Mouse (Mus musculus) forebrain, embryonic 15.5 days (tissue): ENCODE results near the gene Irx3. TPM values are rescaled to one million over a fixed set of nuclear protein-coding genes. Genes with fewer than 3 reads are reported as not detected.

Experiments
- ATAC-seq: fragments of 200-750 bp; cut with Nextera tagmentation; replicated peaks from 2 replicates; pipeline ENCODE4 v1.8.0; 2017; ENCODE audit warnings: mild to moderate bottlenecking, moderate TSS enrichment, moderate library complexity
- H3K27ac ChIP-seq: fragments of 300-500 bp; sonication (generic); replicated peaks from 2 replicates; pipeline ENCODE4 v1.5.1; 2015; ENCODE audit warnings: mild to moderate bottlenecking, inconsistent platforms
- H3K27me3 ChIP-seq: fragments of 300-500 bp; sonication (generic); 2 replicates; pipeline ENCODE4 v1.6.1; 2015; ENCODE audit warnings: inconsistent platforms
- H3K36me3 ChIP-seq: fragments of 300-500 bp; sonication (generic); 2 replicates; pipeline ENCODE4 v1.6.1; 2015; ENCODE audit warnings: mild to moderate bottlenecking, inconsistent platforms
- H3K4me1 ChIP-seq: fragments of 300-500 bp; sonication (generic); 2 replicates; pipeline ENCODE4 v1.6.1; 2015; ENCODE audit warnings: inconsistent platforms
- H3K4me2 ChIP-seq: fragments of 300-500 bp; sonication (generic); replicated peaks from 2 replicates; pipeline ENCODE4 v1.6.1; 2015; ENCODE audit warnings: mild to moderate bottlenecking, inconsistent platforms
- H3K4me3 ChIP-seq: fragments of 300-500 bp; sonication (generic); 2 replicates; pipeline ENCODE4 v1.5.1; 2015; ENCODE audit warnings: mild to moderate bottlenecking, inconsistent platforms
- H3K9ac ChIP-seq: fragments of 300-500 bp; sonication (generic); replicated peaks from 2 replicates; pipeline ENCODE4 v1.6.1; 2015; ENCODE audit warnings: mild to moderate bottlenecking, inconsistent platforms
- H3K9me3 ChIP-seq: fragments of 300-500 bp; sonication (generic); 2 replicates; pipeline ENCODE4 v1.6.1; 2016; ENCODE audit warnings: inconsistent platforms
- WGBS: fragments of 180-500 bp; shearing (Covaris S2); methylation state at CpG from one replicate; pipeline ENCODE4 v1.1.7; 2015; ENCODE audit warnings: mixed read lengths; 5-methylcytosine and 5-hydroxymethylcytosine counted together
- polyA plus RNA-seq: library from polyadenylated mRNA; unstranded; fragments of >200 nt; fragmentation: Nextera tagmentation; extraction: Ambion mirVana; gene quantifications from 2 replicates; pipeline ENCODE4 v1.2.1, GENCODE M21; 2015

Gene Irx3
- polyA plus RNA-seq, 1 experiment from 2014 or later: 1.6 TPM

GRCm38 (mm10) chr8:91799681-91800522, 2.0 kb downstream of the Irx3 start:
- under 1% methylated on average over 89 of the region's 89 CpGs for WGBS
- Histone ChIP-seq H3K9me3 (no peaks in the 10 kb centered on the region), H3K9ac (peak overlapping the region; percentile 30; the same call in 1 of the 2 replicates), H3K27ac (no peak overlapping the region), H3K27me3 (peaks cover 96% of the 10 kb centered on the region), H3K4me1 (peaks cover 38% of the 10 kb centered on the region), H3K4me3 (peak overlapping the region; percentile 45), H3K4me2 (peak overlapping the region; percentile 67), H3K36me3 (no peaks in the 10 kb centered on the region)
- ATAC-seq: no peak

- Histone ChIP-seq H3K4me3 (0 out of 2 replicates have a peak overlapping the region, but pooled peaks have one; percentile 45), H3K9ac (no peak overlapping the region), H3K27me3 (peaks cover 93% of the 10 kb centered on the region), H3K4me1 (peaks cover 38% of the 10 kb centered on the region), H3K9me3 (no peaks in the 10 kb centered on the region), H3K4me2 (no peak overlapping the region; the same call in 1 of the 2 replicates), H3K36me3 (no peaks in the 10 kb centered on the region), H3K27ac (no peak overlapping the region)
- WGBS: 18% methylated on average over 16 of the region's 16 CpGs
- ATAC-seq: no peak
Observed at GRCm38 (mm10) chr8:91799016-91799581, 2.8 kb downstream of the Irx3 start.

- WGBS: under 1% methylated on average over 35 of the region's 35 CpGs
- H3K9ac ChIP-seq: no peak overlapping the region
- no peak overlapping the region for H3K27ac ChIP-seq
Observed at GRCm38 (mm10) chr8:91797626-91798271, 4.1 kb downstream of the Irx3 start.

GRCm38 (mm10) chr8:91793846-91794245, 8.0 kb downstream of the Irx3 start:
- ATAC-seq: peak; percentile 43; the same call in 1 of the 2 replicates
- peaks cover 41% of the 10 kb centered on the region for H3K27me3 ChIP-seq
- WGBS: 10% methylated on average over 6 of the region's 6 CpGs

More at GRCm38 (mm10) chr8:91797626-91798271, 4.1 kb downstream of the Irx3 start:
- Histone ChIP-seq H3K4me2 (peak overlapping the region; percentile 42), H3K9me3 (no peaks in the 10 kb centered on the region), H3K27me3 (peaks cover 80% of the 10 kb centered on the region), H3K36me3 (no peaks in the 10 kb centered on the region), H3K4me1 (peaks cover 47% of the 10 kb centered on the region), H3K4me3 (peak overlapping the region; percentile 27)
- peak; percentile 23; the same call in 1 of the 2 replicates for ATAC-seq

GRCm38 (mm10) chr8:91787194-91787895, 14.5 kb downstream of the Irx3 start:
- H3K27ac ChIP-seq: no peak overlapping the region
- no peaks in the 10 kb centered on the region for H3K4me1 ChIP-seq
- no peaks in the 10 kb centered on the region for H3K36me3 ChIP-seq
- no peak overlapping the region for H3K4me3 ChIP-seq
- no peaks in the 10 kb centered on the region for H3K9me3 ChIP-seq
- no peak for ATAC-seq
- H3K27me3 ChIP-seq: no peaks in the 10 kb centered on the region
- 83% methylated on average over 9 of the region's 9 CpGs for WGBS
- no peak overlapping the region for H3K9ac ChIP-seq
- H3K4me2 ChIP-seq: no peak overlapping the region

More at GRCm38 (mm10) chr8:91793846-91794245, 8.0 kb downstream of the Irx3 start:
- Histone ChIP-seq H3K9ac (no peak overlapping the region), H3K27ac (no peak overlapping the region), H3K4me3 (no peak overlapping the region), H3K9me3 (no peaks in the 10 kb centered on the region), H3K4me2 (no peak overlapping the region), H3K4me1 (peaks cover 19% of the 10 kb centered on the region), H3K36me3 (no peaks in the 10 kb centered on the region)

GRCm38 (mm10) chr8:91782940-91783339, 18.9 kb downstream of the Irx3 start:
- H3K9ac ChIP-seq: no peak overlapping the region
- no peak overlapping the region for H3K4me2 ChIP-seq
- H3K4me1 ChIP-seq: no peaks in the 10 kb centered on the region
- no peaks in the 10 kb centered on the region for H3K36me3 ChIP-seq
- WGBS: 84% methylated on average over 5 of the region's 5 CpGs
- H3K9me3 ChIP-seq: no peaks in the 10 kb centered on the region
- H3K27ac ChIP-seq: no peak overlapping the region
- no peaks in the 10 kb centered on the region for H3K27me3 ChIP-seq
- ATAC-seq: no peak
- no peak overlapping the region for H3K4me3 ChIP-seq

- H3K9ac ChIP-seq: no peak overlapping the region
- H3K36me3 ChIP-seq: no peaks in the 10 kb centered on the region
- no peak overlapping the region for H3K27ac ChIP-seq
- H3K4me1 ChIP-seq: no peaks in the 10 kb centered on the region
- H3K27me3 ChIP-seq: no peaks in the 10 kb centered on the region
- no peak overlapping the region for H3K4me2 ChIP-seq
- H3K9me3 ChIP-seq: no peaks in the 10 kb centered on the region
- no peak overlapping the region for H3K4me3 ChIP-seq
- 84% methylated on average over 7 of the region's 7 CpGs for WGBS
- ATAC-seq: no peak
Observed at GRCm38 (mm10) chr8:91782201-91782600, 19.7 kb downstream of the Irx3 start.

GRCm38 (mm10) chr8:91780648-91781047, 21.2 kb downstream of the Irx3 start:
- H3K36me3 ChIP-seq: no peaks in the 10 kb centered on the region
- WGBS: 69% methylated on average over 3 of the region's 3 CpGs
- no peaks in the 10 kb centered on the region for H3K9me3 ChIP-seq
- H3K4me3 ChIP-seq: no peak overlapping the region
- no peak overlapping the region for H3K9ac ChIP-seq
- no peaks in the 10 kb centered on the region for H3K4me1 ChIP-seq
- no peak for ATAC-seq
- H3K4me2 ChIP-seq: no peak overlapping the region
- no peaks in the 10 kb centered on the region for H3K27me3 ChIP-seq
- H3K27ac ChIP-seq: no peak overlapping the region

GRCm38 (mm10) chr8:91768857-91769256, 33.0 kb downstream of the Irx3 start:
- Histone ChIP-seq H3K9me3 (no peaks in the 10 kb centered on the region), H3K27me3 (no peaks in the 10 kb centered on the region), H3K4me2 (no peak overlapping the region), H3K4me3 (no peak overlapping the region), H3K4me1 (no peaks in the 10 kb centered on the region), H3K27ac (no peak overlapping the region), H3K9ac (no peak overlapping the region), H3K36me3 (no peaks in the 10 kb centered on the region)
- WGBS: 83% methylated on average over 6 of the region's 6 CpGs
- no peak for ATAC-seq

- H3K9me3 ChIP-seq: no peaks in the 10 kb centered on the region
- H3K9ac ChIP-seq: no peak overlapping the region
- H3K36me3 ChIP-seq: no peaks in the 10 kb centered on the region
- no peaks in the 10 kb centered on the region for H3K27me3 ChIP-seq
- no peak overlapping the region for H3K27ac ChIP-seq
- H3K4me2 ChIP-seq: no peak overlapping the region
- no peak for ATAC-seq
- 34% methylated on average over 8 of the region's 8 CpGs for WGBS
- no peak overlapping the region for H3K4me3 ChIP-seq
- no peaks in the 10 kb centered on the region for H3K4me1 ChIP-seq
Observed at GRCm38 (mm10) chr8:91765411-91766034, 36.3 kb downstream of the Irx3 start.

GRCm38 (mm10) chr8:91755566-91755965, 46.3 kb downstream of the Irx3 start:
- Histone ChIP-seq H3K27me3 (no peaks in the 10 kb centered on the region), H3K4me1 (0 out of 2 replicates have a peak, but pooled peaks cover 1% of the 10 kb centered on the region), H3K4me2 (no peak overlapping the region), H3K9me3 (no peaks in the 10 kb centered on the region), H3K36me3 (no peaks in the 10 kb centered on the region), H3K9ac (no peak overlapping the region), H3K27ac (no peak overlapping the region), H3K4me3 (no peak overlapping the region)
- no peak for ATAC-seq
- 93% methylated on average over 7 of the region's 7 CpGs for WGBS
